Mouse (Mus musculus): Measurements from ENCODE around the gene AI597479. TPM values are rescaled to one million over a fixed set of nuclear protein-coding genes. Genes with fewer than 3 reads are reported as not detected.
"Not testable (repeated sequence)": the region's sequence is repeated elsewhere in the genome, so short reads cannot be mapped to it uniquely, and the experiment has no call there.

The AI597479 gene
- polyA plus RNA-seq, 1 experiment = 1.0 TPM

DNA sequence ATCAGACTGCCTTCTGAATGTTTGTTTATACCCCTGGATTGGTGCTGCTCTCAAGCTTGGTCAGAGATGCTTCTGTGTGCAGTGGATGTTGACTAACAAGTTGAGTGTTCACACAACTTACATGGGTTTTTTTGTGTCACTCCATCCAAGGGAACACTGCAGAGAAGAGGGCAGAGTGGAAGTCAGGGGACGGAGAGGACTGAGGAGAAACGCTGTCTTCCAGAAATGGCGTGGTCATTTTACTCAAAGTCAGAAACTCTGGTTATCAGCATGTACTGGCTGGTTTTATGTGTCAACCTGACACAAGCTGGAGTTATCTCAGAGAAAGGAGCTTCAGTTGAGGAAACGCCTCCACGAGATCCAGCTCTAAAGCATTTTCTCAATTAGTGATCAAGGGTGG, 22.4 kb downstream of the AI597479 start:
- TF ChIP-seq FLI1 (IDR thresholded peaks at IDR 0.05; ENCODE audit: low read length) (no peak), GATA1 (IDR thresholded peaks at IDR 0.05; ENCODE audit: borderline replicate concordance, low read length) (no peak)
- H3K4me1 ChIP-seq = peaks cover 5% of the 10 kb centered on the region; the same call in 1 of the 2 replicates

DNA sequence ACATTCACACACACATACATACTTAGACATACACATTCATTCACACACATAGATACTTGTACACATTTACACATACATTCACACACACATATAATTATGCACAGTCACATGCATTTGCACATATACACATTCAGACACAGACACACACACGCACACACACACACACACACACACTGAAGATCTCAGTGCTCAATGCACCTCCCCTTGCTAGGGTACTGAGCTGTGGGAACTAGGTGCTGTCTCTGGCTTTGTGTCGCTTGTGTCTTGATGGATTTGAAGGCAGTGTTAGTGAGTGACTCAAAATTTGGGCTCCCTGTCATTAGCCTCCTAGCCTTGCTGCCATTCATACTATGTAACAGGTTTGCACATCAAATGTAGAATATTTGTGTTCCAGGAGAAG, 24.1 kb downstream of the AI597479 start:
- Histone ChIP-seq H3K9me3 (peaks cover 10% of the 10 kb centered on the region), H3K36me3 (replicated peaks; ENCODE audit: low read length) (peaks cover 18% of the 10 kb centered on the region), H3K27me3 (replicated peaks) (no peaks in the 10 kb centered on the region), H3K4me3 (replicated peaks) (no peak overlapping the region), H3K4me1 (0 out of 2 replicates have a peak, but pooled peaks cover 4% of the 10 kb centered on the region)
- TF ChIP-seq FLI1 (IDR thresholded peaks at IDR 0.05; ENCODE audit: low read length) (no peak), GATA1 (IDR thresholded peaks at IDR 0.05; ENCODE audit: borderline replicate concordance, low read length) (no peak)

More for the DNA sequence above, 22.4 kb downstream of the AI597479 start:
- H3K9me3 ChIP-seq = peaks cover 8% of the 10 kb centered on the region
- no peak overlapping the region for H3K4me3 ChIP-seq (replicated peaks)
- peaks cover 34% of the 10 kb centered on the region for H3K36me3 ChIP-seq (replicated peaks; ENCODE audit: low read length)
- no peaks in the 10 kb centered on the region for H3K27me3 ChIP-seq (replicated peaks)

DNA sequence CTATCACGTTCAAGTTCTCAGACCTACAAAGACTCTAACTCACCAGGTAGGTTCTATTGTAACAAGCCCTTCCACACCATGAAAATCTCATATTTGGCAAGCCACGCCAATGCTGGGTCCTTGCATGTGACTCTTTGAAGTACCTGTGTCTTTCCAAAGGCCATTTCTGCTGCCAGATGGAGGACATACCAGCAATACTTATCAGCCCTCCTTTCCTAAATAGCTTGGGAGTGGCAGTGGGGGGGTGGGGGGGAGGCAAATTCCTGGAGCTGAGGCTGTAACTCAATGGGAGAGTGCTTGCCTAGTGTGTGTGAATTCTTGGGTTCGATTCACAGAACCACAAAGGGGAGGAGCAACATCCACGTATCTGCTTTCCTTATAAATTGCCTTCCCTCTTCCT, 26.2 kb downstream of the AI597479 start:
- Histone ChIP-seq H3K4me3 (replicated peaks) (no peak overlapping the region), H3K27me3 (replicated peaks) (no peaks in the 10 kb centered on the region), H3K9me3 (peaks cover 5% of the 10 kb centered on the region), H3K36me3 (replicated peaks; ENCODE audit: low read length) (peaks cover 7% of the 10 kb centered on the region), H3K4me1 (peaks cover 4% of the 10 kb centered on the region; the same call in 1 of the 2 replicates)
- TF ChIP-seq FLI1 (IDR thresholded peaks at IDR 0.05; ENCODE audit: low read length) (no peak), GATA1 (IDR thresholded peaks at IDR 0.05; ENCODE audit: borderline replicate concordance, low read length) (no peak)

DNA sequence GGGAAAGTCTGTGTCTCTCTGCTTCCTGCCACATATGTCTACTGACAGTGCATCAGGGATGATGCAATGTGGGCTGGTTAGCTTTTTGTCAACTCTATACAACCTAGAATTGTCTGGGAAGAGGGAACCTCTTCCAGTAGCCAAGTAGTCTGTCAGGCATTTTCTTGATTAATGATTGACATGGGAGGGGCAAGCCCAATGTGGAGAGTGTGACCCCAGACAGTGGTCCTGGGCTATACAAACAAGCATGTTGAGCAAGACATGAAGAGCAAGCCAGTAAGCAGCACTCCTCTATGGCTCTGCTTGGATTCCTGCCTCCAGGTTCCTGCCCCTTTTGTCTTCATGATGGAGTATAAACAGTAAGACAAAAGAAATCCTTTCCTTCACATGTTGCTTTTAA, 28.7 kb downstream of the AI597479 start:
- no peak for TF ChIP-seq FLI1 (IDR thresholded peaks at IDR 0.05; ENCODE audit: low read length)
- TF ChIP-seq GATA1 (IDR thresholded peaks at IDR 0.05; ENCODE audit: borderline replicate concordance, low read length) = no peak
- Histone ChIP-seq H3K4me3 (replicated peaks) (no peak overlapping the region), H3K4me1 (peaks cover 3% of the 10 kb centered on the region; the same call in 1 of the 2 replicates), H3K36me3 (replicated peaks; ENCODE audit: low read length) (no peaks in the 10 kb centered on the region), H3K27me3 (replicated peaks) (peaks cover 1% of the 10 kb centered on the region), H3K9me3 (peaks cover 5% of the 10 kb centered on the region)

DNA sequence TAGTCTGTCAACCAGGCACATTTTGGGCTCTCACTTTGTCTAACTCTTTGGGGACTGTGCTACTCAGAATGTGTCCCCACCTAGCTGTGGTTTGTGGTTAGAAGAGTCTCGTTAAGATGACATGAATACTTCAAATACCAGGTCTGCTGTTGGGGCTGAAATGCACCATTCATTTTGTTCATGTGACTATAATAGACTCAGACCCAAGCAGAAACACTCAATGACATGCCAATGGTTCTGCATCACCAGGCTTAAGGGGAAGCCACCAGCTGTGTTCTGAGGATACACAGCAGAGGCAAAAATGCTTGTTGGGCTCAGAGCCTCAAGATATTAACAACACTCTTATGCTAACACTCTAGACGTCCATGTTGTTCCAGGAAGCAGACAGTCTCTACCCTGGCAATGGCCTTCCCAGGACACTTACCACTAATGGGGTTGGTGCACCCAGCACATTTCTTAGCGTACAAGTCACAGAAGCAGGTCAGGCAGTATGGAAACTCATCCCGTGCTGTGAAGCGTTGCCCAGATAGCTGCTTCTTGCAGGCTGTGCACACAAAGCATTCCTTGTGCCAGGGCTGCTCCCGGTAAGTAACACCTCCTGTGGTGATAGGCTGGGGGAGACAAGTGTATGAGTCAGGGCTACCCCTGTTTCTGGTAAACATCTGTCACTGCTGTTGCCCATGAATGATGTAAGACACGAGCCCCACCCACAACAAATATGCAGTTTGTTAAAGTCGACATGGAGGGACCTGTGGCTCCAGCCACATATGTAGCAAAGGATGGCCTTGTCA, 29.5 kb downstream of the AI597479 start:
- H3K36me3 ChIP-seq (replicated peaks; ENCODE audit: low read length) = no peaks in the 10 kb centered on the region
- peaks cover 3% of the 10 kb centered on the region; the same call in 1 of the 2 replicates for H3K4me1 ChIP-seq
- TF ChIP-seq FLI1 (IDR thresholded peaks at IDR 0.05; ENCODE audit: low read length) (no peak), GATA1 (IDR thresholded peaks at IDR 0.05; ENCODE audit: borderline replicate concordance, low read length) (no peak)
- peaks cover 5% of the 10 kb centered on the region for H3K9me3 ChIP-seq
- H3K4me3 ChIP-seq (replicated peaks) = no peak overlapping the region
- peaks cover 1% of the 10 kb centered on the region for H3K27me3 ChIP-seq (replicated peaks)

DNA sequence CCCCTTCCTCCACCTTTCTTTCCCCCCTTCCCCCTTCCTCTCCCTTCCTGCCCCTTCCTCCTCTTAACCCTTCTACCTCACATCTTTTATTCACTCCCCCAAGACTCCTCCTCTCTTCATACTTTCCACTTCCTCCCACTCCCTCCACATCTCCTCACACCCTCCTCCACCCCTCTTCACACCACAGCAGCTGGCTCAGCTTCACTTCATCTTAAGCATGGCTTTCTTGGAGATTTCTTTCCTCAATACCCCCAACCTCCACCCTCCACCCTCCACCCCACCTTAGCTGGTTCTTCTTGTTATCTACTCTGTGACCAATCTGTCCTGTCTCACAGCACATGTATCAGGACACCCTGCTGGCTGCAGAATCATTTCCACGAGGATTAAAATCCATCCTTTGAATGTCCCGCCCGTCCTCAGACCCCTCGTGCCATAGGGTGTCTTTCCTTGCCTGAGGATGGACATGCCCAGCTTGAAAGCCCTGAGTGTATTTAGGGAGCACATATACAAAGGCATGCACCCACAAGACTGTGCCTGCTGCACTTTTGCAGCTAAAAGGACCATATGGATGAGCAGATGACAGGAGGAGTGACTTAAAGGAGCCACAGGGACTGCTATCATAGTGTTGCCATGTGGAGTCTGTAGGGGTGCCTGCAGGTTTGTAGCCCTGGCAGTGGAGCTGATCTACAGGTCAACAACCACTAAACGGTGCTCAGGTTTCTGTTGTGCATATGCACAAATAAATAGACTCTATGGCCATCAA, 31.9 kb downstream of the AI597479 start:
- Histone ChIP-seq H3K4me1 (peaks cover 3% of the 10 kb centered on the region; the same call in 1 of the 2 replicates), H3K27me3 (replicated peaks) (peaks cover 1% of the 10 kb centered on the region), H3K36me3 (replicated peaks; ENCODE audit: low read length) (no peaks in the 10 kb centered on the region), H3K9me3 (peaks cover 5% of the 10 kb centered on the region), H3K4me3 (replicated peaks) (no peak overlapping the region)
- TF ChIP-seq FLI1 (IDR thresholded peaks at IDR 0.05; ENCODE audit: low read length) = no peak
- TF ChIP-seq GATA1 (IDR thresholded peaks at IDR 0.05; ENCODE audit: borderline replicate concordance, low read length) = no peak

DNA sequence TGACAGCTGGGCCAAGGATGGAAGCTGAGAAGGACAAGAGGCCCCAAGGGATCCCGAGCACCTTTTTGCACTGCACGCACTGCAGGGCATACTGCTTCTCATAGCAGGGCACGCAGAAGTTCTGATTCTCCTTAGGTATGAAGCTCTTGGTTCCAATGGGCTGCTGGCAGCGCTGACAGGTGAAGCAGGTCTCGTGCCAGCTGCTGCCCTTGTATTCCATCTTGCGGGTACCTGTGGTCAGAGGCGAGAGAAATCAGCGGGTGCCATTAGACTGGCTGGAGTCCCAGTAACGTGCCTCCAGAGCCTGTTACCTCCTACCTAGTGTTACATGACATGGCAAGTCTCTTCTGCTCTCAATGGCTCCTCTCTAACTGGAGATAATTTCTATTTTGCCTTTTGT, 33.1 kb downstream of the AI597479 start:
- TF ChIP-seq FLI1 (IDR thresholded peaks at IDR 0.05; ENCODE audit: low read length) = no peak
- no peak for TF ChIP-seq GATA1 (IDR thresholded peaks at IDR 0.05; ENCODE audit: borderline replicate concordance, low read length)

DNA sequence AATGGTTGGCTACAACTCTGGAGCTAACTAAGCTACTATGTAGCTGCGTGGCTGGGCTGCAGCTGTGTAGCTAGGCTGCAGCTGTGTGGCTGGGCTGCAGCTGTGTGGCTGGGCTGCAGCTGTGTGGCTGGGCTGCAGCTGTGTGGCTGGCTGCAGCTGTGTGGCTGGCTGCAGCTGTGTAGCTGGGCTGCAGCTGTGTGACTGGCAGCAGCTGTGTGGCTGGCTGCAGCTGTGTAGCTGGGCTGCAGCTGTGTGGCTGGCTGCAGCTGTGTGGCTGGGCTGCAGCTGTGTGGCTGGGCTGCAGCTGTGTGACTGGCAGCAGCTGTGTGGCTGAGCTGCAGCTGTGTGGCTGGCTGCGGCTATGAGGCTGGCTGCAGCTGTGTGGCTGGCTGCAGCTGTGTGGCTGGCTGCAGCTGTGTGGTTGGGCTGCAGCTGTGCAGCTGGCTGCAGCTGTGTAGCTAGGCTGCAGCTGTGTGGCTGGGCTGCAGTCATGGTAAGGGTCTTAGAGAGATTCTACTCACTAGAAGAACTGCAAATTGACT, 38.0 kb downstream of the AI597479 start:
- H3K9me3 ChIP-seq; H3K36me3 ChIP-seq (replicated peaks; ENCODE audit: low read length); H3K27me3 ChIP-seq (replicated peaks); H3K4me3 ChIP-seq (replicated peaks): not testable (repeated sequence)
- peaks cover 31% of the 10 kb centered on the region for H3K4me1 ChIP-seq

More for the DNA sequence above, 33.1 kb downstream of the AI597479 start:
- peaks cover 13% of the 10 kb centered on the region for H3K4me1 ChIP-seq
- H3K36me3 ChIP-seq (replicated peaks; ENCODE audit: low read length) = no peaks in the 10 kb centered on the region
- H3K9me3 ChIP-seq = peaks cover 5% of the 10 kb centered on the region
- no peak overlapping the region for H3K4me3 ChIP-seq (replicated peaks)
- H3K27me3 ChIP-seq (replicated peaks) = peaks cover 5% of the 10 kb centered on the region

DNA sequence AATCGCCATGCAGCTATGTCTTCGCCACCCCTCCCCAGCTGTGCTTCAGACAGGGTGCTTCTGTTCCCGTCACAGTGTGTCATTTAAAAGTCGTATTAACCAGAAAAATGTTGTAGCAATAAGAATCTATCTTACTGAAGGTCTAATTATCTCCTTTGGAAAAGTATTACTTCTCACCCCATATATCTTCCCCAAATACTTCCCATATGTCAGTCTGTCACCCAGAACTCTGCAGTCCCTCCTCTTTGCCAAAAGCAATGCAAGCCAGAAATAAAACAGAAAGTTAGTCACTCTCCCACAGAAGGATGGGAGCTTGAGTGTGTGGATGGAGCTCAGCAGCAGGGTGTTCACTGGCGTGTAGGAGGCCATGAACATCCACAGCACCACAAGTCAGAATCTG, 38.8 kb downstream of the AI597479 start:
- no peak overlapping the region for H3K4me3 ChIP-seq (replicated peaks)
- TF ChIP-seq FLI1 (IDR thresholded peaks at IDR 0.05; ENCODE audit: low read length) (no peak), GATA1 (IDR thresholded peaks at IDR 0.05; ENCODE audit: borderline replicate concordance, low read length) (no peak)
- peaks cover 38% of the 10 kb centered on the region for H3K4me1 ChIP-seq
- H3K36me3 ChIP-seq (replicated peaks; ENCODE audit: low read length) = no peaks in the 10 kb centered on the region
- H3K27me3 ChIP-seq (replicated peaks) = peaks cover 6% of the 10 kb centered on the region
- no peaks in the 10 kb centered on the region for H3K9me3 ChIP-seq
